Mouse (Mus musculus) embryo, embryonic 10.5 days (tissue): ENCODE results near the gene Pnpla5.
"Not testable (repeated sequence)": the region's sequence is repeated elsewhere in the genome, so short reads cannot be mapped to it uniquely, and the experiment has no call there.

Source experiments
- DNase-seq: peaks from one replicate; pipeline ENCODE4 v3.0.0-alpha.2; 2015; ENCODE audit warnings: low spot score

Pnpla5 gene

GRCm38 (mm10) chr15:84123075-84123474 lies at the start of gene Pnpla5:
TSS of gene Pnpla5 (minus strand) at chr15:84123175.
- DNase-seq = no peak

- no peak for DNase-seq
These were observed 48.2 kb upstream of the Pnpla5 start for GRCm38 (mm10) chr15:84171166-84171565.

DNA sequence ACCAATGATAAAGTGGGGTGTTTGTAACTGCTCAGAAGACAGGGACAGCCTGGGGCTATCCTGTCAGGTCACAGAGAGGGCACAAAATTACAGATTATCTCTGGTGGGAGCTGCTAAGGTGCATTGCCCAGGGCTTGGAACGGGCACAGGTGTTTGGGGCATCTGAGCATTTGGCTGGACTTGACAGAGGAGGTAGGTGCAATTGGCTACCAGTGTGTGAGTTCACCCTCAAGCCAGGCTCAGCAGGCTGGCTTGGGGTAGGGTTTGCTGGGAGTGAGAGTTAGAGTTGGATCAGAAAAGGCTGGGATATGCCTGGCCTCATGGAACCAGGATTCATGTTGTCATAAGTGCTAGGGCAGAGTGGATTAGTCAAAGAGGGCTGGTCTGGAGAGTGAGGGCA lies 46.5 kb upstream of the Pnpla5 start:
- DNase-seq = no peak

- DNase-seq = peak; percentile 49
These were observed 45.5 kb upstream of the Pnpla5 start for GRCm38 (mm10) chr15:84168170-84169161.

- peak; percentile 99 for DNase-seq
These were observed 44.6 kb upstream of the Pnpla5 start, which contains the start of gene Pnpla3 for GRCm38 (mm10) chr15:84167600-84167999. TSS of gene Pnpla3 (plus strand) at chr15:84167837.

- no peak for DNase-seq
These were observed 43.8 kb upstream of the Pnpla5 start for GRCm38 (mm10) chr15:84166818-84167217.

DNA sequence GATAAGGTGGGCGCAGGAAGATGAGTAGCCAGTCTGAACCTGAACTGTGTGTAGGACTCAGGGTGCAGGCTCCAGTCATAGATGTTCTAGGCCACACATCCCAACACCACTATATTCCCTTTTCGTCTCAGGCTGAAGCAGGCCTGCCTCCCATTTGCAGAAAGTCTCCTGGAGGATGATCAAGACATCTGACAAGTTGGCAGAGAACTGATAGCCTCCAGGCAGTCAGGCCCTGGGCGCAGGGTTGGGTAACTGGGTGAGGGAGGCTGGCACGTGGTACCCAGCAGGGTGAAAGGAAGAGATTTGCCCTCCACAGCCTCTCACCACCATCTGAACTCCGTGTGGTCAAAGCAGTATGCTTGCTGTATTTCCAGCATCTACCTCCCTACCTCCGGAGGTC lies 38.9 kb upstream of the Pnpla5 start:
- no peak for DNase-seq

- DNase-seq = not testable (repeated sequence)
These were observed 34.6 kb upstream of the Pnpla5 start for GRCm38 (mm10) chr15:84157530-84157929.

- no peak for DNase-seq
These were observed 33.2 kb upstream of the Pnpla5 start for GRCm38 (mm10) chr15:84156158-84156557.

DNA sequence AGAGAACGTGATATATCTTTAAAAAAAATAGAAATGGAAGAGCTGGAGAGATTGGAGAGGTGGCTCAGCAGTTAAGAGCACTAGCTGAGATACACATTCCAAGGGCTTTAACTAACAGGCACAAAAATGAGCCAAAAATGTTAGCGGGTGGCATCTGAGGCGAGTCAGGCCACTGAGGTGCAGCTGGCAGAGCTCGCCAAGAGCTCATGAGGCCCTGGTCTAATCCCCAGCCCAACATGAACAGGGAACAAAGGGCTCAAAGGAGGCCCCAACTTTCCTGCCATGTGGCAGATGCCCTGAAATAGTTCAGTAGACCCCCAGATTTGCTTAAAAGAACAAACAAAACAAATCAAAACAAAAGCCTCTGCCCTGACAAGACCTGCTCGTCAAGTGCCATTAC lies 18.0 kb upstream of the Pnpla5 start:
- no peak for DNase-seq

- DNase-seq = no peak
These were observed 17.1 kb upstream of the Pnpla5 start for GRCm38 (mm10) chr15:84140109-84140508.

DNA sequence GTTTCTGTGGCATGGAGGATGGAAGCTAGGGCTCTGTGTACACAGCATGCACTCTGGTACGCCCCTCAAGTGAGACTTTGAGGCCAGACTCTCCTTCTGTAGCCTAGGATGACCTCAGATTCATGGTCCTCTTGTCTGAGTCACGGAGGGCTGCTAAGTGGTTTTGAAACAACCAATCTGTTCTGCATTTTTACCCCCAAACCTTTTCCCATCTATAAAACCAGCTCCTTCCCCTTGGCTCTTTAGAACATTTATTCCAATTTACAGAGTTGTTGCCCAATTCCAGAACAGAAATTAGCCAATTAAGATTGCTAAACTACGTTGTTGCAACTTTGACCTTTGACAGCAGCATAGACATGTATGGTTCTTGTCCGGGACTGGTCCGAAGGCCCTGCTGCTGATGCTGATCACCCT lies 16.6 kb upstream of the Pnpla5 start:
- DNase-seq = no peak

DNA sequence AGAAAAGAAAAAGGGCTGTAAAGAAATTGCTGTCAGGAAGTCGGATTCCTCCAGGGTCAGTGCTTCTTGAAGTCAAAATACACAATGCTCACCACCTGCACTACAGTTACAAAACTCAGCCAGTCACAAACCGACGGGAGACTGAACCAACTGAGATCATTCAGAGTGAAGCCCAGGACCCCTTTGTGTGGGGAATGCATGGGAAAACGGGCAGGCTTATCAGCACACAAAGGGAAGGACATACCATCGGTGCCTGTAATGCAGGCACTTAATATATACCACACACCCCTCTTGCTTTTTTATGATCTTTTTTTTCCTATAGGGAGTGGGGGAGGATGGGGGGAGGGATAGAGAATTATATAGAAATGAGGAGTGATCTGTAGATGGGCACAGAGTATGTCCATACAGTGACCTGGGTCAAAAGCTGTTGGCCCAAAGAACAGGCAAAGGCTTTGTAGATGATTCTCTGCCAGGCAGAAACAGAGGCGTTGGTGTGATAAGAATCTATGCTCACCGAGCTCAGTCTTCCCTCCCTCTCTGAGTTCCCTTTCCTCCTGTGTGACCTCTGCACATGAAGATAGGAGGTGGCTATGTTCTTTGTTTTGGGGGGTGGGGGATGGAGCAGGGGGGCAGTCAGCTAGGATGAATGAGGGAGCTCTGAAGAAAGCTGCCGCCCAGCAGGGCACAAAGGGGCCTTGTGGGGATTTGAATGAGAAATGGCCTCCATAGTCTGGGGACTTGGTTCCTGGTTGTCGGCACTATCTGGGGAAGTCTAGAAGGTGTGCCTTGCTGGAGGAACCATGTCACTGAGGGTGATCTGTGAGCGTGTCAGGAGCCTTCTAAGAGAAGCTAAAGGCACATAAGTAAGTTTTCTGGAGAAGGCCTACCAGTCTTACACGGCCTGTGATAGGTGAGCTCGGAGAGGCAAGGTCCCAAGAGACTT lies 13.8 kb upstream of the Pnpla5 start:
- peak; percentile 52 for DNase-seq

DNA sequence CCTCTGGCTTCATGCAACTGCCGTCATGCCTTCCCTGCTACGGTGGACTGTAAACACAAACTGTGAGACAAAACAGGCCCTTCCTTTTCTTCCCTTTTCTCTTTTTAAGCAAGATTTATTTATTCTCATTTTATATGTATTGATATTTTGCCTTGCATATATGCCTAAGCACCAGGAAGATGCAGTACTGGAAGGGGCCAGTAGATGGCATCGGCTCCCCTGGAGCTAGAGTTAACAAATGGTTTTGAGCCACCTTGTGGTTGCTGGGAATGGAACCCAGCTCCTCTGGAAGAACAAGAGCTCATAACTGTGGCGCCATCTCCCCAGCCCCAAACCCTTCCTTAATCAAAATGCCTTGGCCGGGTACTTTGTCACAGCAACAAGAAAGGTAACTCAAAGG lies 12.5 kb upstream of the Pnpla5 start:
- DNase-seq = peak; percentile 67

GRCm38 (mm10) chr15:84133440-84133839 lies 10.5 kb upstream of the Pnpla5 start:
- DNase-seq = no peak

DNA sequence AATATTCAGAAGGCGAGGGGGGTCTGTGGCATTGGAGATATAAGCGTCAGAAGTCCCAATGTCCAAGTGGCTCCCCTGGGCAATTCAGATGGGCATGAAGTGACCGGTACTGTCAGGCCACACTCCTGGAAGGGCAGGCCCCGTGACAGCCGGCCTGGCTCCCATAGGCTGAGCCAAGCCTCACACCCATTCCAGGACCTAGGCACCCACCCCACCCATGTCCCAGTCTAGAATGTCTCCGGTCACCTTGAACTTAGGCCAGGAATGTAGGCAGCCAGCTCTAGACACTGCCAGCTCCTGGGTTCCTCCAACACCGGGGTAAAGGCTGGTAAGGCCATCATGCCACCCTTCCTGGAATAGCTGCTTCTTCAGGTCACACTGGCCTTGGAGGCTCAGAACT lies 9.0 kb upstream of the Pnpla5 start:
- DNase-seq = no peak

- no peak for DNase-seq
These were observed 8.3 kb upstream of the Pnpla5 start for GRCm38 (mm10) chr15:84131096-84131786.

- no peak for DNase-seq
These were observed 3.9 kb upstream of the Pnpla5 start for GRCm38 (mm10) chr15:84126871-84127270.

DNA sequence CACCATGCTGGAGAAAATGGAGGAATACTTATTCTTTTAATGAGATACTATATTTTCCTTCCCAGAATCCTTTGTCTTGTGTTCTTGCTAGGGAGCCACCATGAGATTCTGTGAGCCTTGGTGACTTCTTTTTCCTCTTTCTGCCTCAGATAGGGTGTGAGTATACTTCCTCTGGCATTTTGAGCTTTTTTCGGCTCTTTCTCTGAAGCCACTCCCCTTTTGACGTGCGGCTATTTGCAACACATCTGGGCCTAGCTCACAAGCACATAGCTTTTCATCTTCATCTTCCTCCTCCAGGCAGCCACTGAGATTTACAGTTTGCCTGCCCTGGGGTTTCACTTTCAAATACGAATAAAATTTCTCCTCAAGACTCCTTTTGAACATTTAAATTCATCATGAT lies 3.5 kb upstream of the Pnpla5 start:
- DNase-seq = no peak

GRCm38 (mm10) chr15:84124086-84124485 lies 1.1 kb upstream of the Pnpla5 start:
- DNase-seq = no peak

- no peak for DNase-seq
These were observed 1.9 kb downstream of the Pnpla5 start for GRCm38 (mm10) chr15:84121036-84121435.

GRCm38 (mm10) chr15:84120612-84121011 lies 2.4 kb downstream of the Pnpla5 start:
- peak; percentile 70 for DNase-seq
